Mouse (Mus musculus) kidney, adult 2 months (tissue): ENCODE results near the gene Actg1. TPM values are rescaled to one million over a fixed set of nuclear protein-coding genes. Genes with fewer than 3 reads are reported as not detected.

Experiments used
- DNase-seq: peaks from one replicate; pipeline ENCODE4 v3.0.0; 2021
- H3K27ac ChIP-seq: fragments of 200-500 bp; 2 replicates; pipeline ENCODE4 v1.5.1; 2012; ENCODE audit warnings: low read depth, low read length, control low read depth, inconsistent platforms; ENCODE audit not compliant: insufficient read depth
- H3K27me3 ChIP-seq: fragments of 200-500 bp; replicated peaks from 2 replicates; pipeline ENCODE4 v1.6.1; 2012; ENCODE audit warnings: mild to moderate bottlenecking, moderate library complexity, low read length, inconsistent platforms; ENCODE audit not compliant: control insufficient read depth, insufficient read depth
- H3K36me3 ChIP-seq: fragments of 200-500 bp; 2 replicates; pipeline ENCODE4 v1.6.1; 2012; ENCODE audit warnings: mild to moderate bottlenecking, moderate library complexity, low read length, inconsistent platforms; ENCODE audit not compliant: control insufficient read depth, insufficient read depth
- H3K4me1 ChIP-seq: fragments of 200-500 bp; 2 replicates; pipeline ENCODE4 v1.6.1; 2011; ENCODE audit warnings: low read length; ENCODE audit not compliant: control insufficient read depth, insufficient read depth
- H3K4me3 ChIP-seq: fragments of 200-500 bp; 2 replicates; pipeline ENCODE4 v1.5.1; 2011; ENCODE audit warnings: mild to moderate bottlenecking, low read depth, low read length, control low read depth; ENCODE audit not compliant: insufficient read depth
- CTCF ChIP-seq: fragments of 200-500 bp; conservative IDR thresholded peaks from 2 replicates; pipeline ENCODE4 v1.5.1; 2011; ENCODE audit warnings: low read depth, mild to moderate bottlenecking, control low read depth, low read length, moderate library complexity, mixed read lengths; ENCODE audit not compliant: insufficient read depth, insufficient read length
- POLR2A ChIP-seq: fragments of 200-500 bp; IDR thresholded peaks from one replicate; pipeline ENCODE4 v1.6.1; 2011; ENCODE audit warnings: low read depth, low read length, control low read depth
- WGBS: fragments of 180-500 bp; shearing (Covaris S2); methylation state at CpG from one replicate; pipeline ENCODE4 v1.1.7; 2018; 5-methylcytosine and 5-hydroxymethylcytosine counted together
- polyA plus RNA-seq: library from polyadenylated mRNA; depleted of rRNA; stranded (reverse); fragments of >200 nt; gene quantifications from 2 replicates; pipeline ENCODE4 v1.2.3, GENCODE M21; 2012

The Actg1 gene
- polyA plus RNA-seq, 1 experiment: 981 TPM

DNA sequence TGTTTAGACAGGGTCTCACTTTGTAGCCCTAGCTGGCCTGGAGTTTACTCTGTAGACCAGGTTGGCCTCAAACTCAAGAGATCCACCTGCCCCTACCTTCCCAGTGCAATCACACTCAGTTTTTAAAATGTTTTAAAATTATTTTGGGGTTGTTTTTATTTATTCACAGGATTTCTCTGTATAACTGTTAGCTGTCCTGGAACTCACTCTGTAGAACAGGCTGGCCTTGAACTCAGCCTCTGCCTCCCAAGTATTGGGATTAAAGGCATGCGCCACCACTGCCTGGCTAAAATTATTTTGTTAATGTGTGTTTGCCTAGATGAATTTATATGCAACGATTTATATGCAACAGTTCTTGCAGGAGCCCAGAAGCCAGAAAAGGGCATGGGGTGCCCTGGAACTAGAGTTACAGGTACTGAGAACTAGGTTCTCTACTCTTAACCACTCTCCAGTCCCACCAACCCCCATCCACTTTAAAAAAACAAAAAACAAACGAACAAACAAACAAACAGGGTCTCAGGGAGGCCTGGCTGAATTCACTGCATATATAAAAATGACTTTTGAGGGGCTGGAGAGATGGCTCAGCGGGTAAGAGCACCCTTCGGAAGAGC, 3.9 kb downstream of the Actg1 start:
- Histone ChIP-seq H3K36me3 (peaks cover 2% of the 10 kb centered on the region; the same call in 1 of the 2 replicates), H3K27ac (no peak overlapping the region), H3K4me1 (peaks cover 10% of the 10 kb centered on the region; the same call in 1 of the 2 replicates), H3K4me3 (no peak overlapping the region), H3K27me3 (no peaks in the 10 kb centered on the region)
- no peak for DNase-seq
- WGBS: 54% methylated on average over 5 of the region's 5 CpGs
- TF ChIP-seq POLR2A: no peak
- TF ChIP-seq CTCF: no peak

DNA sequence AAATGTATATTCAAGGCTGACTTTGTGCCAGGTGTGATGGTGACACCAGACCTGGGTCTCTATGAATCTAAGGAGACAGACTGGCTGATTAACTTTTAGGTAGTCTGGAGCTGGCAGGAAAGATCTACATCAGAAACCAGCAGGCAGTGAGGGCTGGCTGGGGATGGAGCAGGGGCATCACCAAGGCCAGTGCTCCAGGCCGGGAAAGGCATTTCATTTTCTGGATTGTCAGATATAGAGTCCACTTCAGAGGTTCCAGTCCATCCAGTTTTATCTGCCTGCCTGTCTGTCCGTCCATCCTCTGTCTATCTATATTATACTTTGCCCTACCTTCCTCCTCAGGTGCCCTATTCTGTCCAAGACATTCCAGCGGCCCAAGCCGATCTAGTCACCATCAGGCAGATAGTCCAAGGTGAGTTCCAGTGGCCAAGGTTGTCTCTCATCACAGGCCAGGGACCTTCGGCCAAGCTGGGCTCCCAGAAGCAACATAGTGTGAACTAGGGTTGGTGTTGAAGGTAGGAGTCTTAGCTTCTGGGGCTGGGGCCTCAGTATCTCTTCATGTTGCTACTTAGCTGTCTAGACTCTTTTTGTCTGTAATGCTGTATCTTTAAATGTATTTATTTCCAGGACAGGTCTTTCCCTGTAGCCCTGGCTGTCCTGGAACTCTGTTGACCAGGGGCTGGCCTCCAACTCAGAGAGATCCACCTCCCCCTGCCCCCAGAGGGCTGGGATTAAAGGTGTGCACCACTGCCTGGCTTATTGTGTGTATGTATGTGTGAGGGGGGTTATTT, 4.6 kb downstream of the Actg1 start:
- H3K27ac ChIP-seq: no peak overlapping the region
- H3K36me3 ChIP-seq: peaks cover 2% of the 10 kb centered on the region; the same call in 1 of the 2 replicates
- no peaks in the 10 kb centered on the region for H3K27me3 ChIP-seq
- no peak for DNase-seq
- no peak overlapping the region for H3K4me3 ChIP-seq
- TF ChIP-seq CTCF (no peak), POLR2A (no peak)
- H3K4me1 ChIP-seq: peaks cover 10% of the 10 kb centered on the region; the same call in 1 of the 2 replicates
- 54% methylated on average over 5 of the region's 5 CpGs for WGBS

DNA sequence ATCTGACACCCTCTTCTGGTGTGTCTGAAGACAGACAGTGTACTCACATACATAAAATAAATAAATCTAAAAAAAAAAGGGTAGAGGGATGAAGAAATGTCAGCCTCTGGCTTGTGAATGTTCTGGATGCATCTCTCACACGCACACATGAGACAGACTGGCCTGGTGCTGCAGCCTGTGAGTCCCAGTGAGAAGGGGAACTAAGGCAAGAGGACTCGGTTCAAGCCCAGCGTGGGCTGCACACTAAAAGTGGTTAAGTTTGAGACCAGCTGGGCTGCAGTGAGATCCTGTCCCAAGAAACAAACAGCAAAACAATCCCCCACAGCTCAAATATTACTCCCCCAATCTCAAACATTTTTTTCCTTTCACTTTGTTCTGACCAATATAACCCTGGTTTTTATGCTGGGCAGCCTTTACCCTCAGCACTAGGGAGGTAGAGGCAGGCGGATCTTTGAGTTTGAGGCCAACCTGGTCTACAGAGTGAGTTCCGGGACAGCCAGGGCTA, 5.6 kb downstream of the Actg1 start:
- no peak for DNase-seq
- H3K36me3 ChIP-seq: peaks cover 2% of the 10 kb centered on the region; the same call in 1 of the 2 replicates
- no peak overlapping the region for H3K4me3 ChIP-seq
- no peak for TF ChIP-seq POLR2A
- no peak for TF ChIP-seq CTCF
- 93% methylated on average over 5 of the region's 5 CpGs for WGBS
- H3K27ac ChIP-seq: no peak overlapping the region
- peaks cover 10% of the 10 kb centered on the region; the same call in 1 of the 2 replicates for H3K4me1 ChIP-seq
- no peaks in the 10 kb centered on the region for H3K27me3 ChIP-seq

DNA sequence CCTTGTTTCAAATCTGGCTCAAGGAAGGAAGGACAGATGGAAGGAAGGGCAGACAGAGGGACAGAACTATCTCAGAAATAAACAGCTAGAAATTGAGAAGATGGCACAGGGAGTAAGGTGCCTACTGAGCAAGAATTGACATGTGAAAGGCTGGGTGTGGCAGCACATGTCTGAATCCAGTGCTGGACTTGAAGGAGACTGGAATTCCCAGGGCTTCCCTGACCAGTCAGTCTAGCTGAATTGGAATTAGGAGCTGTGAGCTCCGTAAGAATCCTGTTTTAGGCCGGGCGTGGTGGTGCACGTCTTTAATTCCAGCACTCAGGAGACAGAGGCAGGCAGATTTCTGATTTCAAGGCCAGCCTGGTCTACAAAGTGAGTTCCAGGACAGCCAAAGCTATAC, 6.7 kb downstream of the Actg1 start:
- H3K36me3 ChIP-seq: peaks cover 2% of the 10 kb centered on the region; the same call in 1 of the 2 replicates
- peaks cover 10% of the 10 kb centered on the region; the same call in 1 of the 2 replicates for H3K4me1 ChIP-seq
- DNase-seq: no peak
- H3K27ac ChIP-seq: no peak overlapping the region
- TF ChIP-seq CTCF: no peak
- TF ChIP-seq POLR2A: no peak
- no peaks in the 10 kb centered on the region for H3K27me3 ChIP-seq
- WGBS: 97% methylated on average over 4 of the region's 4 CpGs
- H3K4me3 ChIP-seq: no peak overlapping the region

DNA sequence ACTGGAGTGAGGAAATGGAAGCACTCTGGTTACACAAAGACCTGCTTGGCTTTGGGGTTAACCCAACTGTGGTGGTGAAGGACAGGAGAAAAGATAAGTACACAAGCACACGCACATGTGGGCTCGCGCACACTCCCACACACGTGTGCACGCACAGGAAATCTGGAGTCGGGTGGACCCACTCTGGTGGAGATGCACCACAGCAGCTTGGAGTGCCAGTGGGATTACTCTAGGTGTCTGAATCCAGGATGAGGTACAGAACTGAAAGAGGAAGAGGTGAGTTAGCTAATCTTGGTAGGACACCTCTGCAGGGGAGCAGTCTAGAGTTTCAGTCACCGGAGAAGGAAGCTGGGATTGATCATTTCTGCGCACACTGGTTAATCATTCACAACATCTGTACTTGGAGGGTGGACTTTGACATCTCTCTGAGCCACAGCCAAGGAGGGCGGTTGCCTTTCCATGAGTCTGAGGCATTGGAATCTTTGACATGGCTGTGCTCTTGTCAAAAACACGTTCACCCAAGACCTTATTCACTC, 8.3 kb downstream of the Actg1 start:
- Histone ChIP-seq H3K27ac (peak overlapping the region; percentile 96), H3K36me3 (no peaks in the 10 kb centered on the region; the same call in 1 of the 2 replicates), H3K4me3 (no peak overlapping the region), H3K4me1 (peaks cover 5% of the 10 kb centered on the region; the same call in 1 of the 2 replicates), H3K27me3 (no peaks in the 10 kb centered on the region)
- no peak for TF ChIP-seq POLR2A
- no peak for TF ChIP-seq CTCF
- peak; percentile 94 for DNase-seq
- 50% methylated on average over 10 of the region's 10 CpGs for WGBS

DNA sequence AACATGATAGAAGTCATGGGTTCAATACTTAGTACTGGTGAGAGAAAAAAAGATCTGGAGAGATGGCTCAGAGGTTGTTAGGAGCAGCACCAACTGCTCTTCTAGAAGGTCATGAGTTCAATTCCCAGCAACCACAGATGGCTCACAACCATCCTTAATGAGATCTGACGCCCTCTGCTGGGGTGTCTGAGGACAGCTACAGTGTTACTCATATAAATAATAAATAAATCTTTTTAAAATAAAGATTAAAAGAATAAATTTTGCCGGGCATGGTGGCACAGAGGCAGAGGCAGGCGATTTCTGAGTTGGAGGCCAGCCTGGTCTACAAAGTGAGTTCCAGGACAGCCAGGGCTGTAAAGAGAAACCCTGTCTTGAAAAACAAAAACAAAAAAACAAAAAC, 9.6 kb downstream of the Actg1 start:
- H3K27me3 ChIP-seq: no peaks in the 10 kb centered on the region
- WGBS: 83% methylated on average over 3 of the region's 3 CpGs
- H3K27ac ChIP-seq: no peak overlapping the region
- H3K4me1 ChIP-seq: peaks cover 4% of the 10 kb centered on the region; the same call in 1 of the 2 replicates
- no peaks in the 10 kb centered on the region for H3K36me3 ChIP-seq
- no peak for TF ChIP-seq CTCF
- no peak for TF ChIP-seq POLR2A
- DNase-seq: no peak
- no peak overlapping the region for H3K4me3 ChIP-seq
